8 mouse cellular contexts compared by ENCODE assay signal in genomic region chr15:84756426-84756825, GRCm38 (mm10). TPM values are rescaled to one million over a fixed set of nuclear protein-coding genes. Genes with fewer than 3 reads are reported as not detected.
A peak's percentile ranks its signal among the peaks of the same experiment; 100 is the strongest.
DNase-seq lines count a peak whose midpoint lies in the region; ATAC-seq and TF ChIP-seq lines count a peak whose summit lies in the region.

No protein-coding gene starts in this region.

- peak; percentile 51 for DNase-seq in kidney, postnatal 0 days (ENCODE audit: low spot score)
- DNase-seq in kidney, adult 11 months: no peak
- peak; percentile 42 to 56 for DNase-seq in cerebellum, postnatal 25 days
- DNase-seq in midbrain, embryonic 10.5 days (ENCODE audit: low spot score): peak; percentile 52
- DNase-seq in adrenal gland, postnatal 4 days (ENCODE audit: low spot score in 2 of 2): no peak
- no peak for DNase-seq in lung, postnatal 10 days
- no peak for DNase-seq in adrenal gland, postnatal 25 days

- H3K4me3 ChIP-seq in kidney, postnatal 0 days (replicated peaks; ENCODE audit: low read depth, low read length): no peak overlapping the region
- peak overlapping the region; percentile 27 for H3K4me3 ChIP-seq in hindbrain, embryonic 12.5 days
- H3K4me3 ChIP-seq in midbrain, embryonic 10.5 days: peak overlapping the region; percentile 54

- no peaks in the 10 kb centered on the region for H3K36me3 ChIP-seq in kidney, postnatal 0 days (ENCODE audit: insufficient read depth, low read length)
- H3K36me3 ChIP-seq in hindbrain, embryonic 12.5 days: no peaks in the 10 kb centered on the region
- H3K36me3 ChIP-seq in midbrain, embryonic 10.5 days: no peaks in the 10 kb centered on the region

- 4% methylated on average over 22 of the region's 22 CpGs for WGBS in kidney, postnatal 0 days
- 1% methylated on average over 22 of the region's 22 CpGs for WGBS in hindbrain, embryonic 12.5 days
- 1% methylated on average over 22 of the region's 22 CpGs for WGBS in midbrain, embryonic 10.5 days

- H3K27me3 ChIP-seq in kidney, postnatal 0 days (ENCODE audit: insufficient read depth, low read length): no peaks in the 10 kb centered on the region
- peaks cover 15% of the 10 kb centered on the region for H3K27me3 ChIP-seq in hindbrain, embryonic 12.5 days
- peaks cover 37% of the 10 kb centered on the region for H3K27me3 ChIP-seq in midbrain, embryonic 10.5 days (ENCODE audit: low read depth, poor library complexity, severe bottlenecking)

- H3K27ac ChIP-seq in kidney, postnatal 0 days: no peak overlapping the region
- peak overlapping the region; percentile 58 for H3K27ac ChIP-seq in hindbrain, embryonic 12.5 days
- H3K27ac ChIP-seq in midbrain, embryonic 10.5 days (replicated peaks): peak overlapping the region; percentile 61; the same call in 1 of the 2 replicates

- H3K9ac ChIP-seq in kidney, postnatal 0 days (ENCODE audit: low read depth, low read length): peak overlapping the region; percentile 28; the same call in 1 of the 2 replicates
- peak overlapping the region; percentile 50; the same call in 1 of the 2 replicates for H3K9ac ChIP-seq in hindbrain, embryonic 12.5 days

- ATAC-seq in kidney, postnatal 0 days (replicated peaks; ENCODE audit: low FRiP score, low read depth): no peak
- ATAC-seq in hindbrain, embryonic 12.5 days (ENCODE audit: low FRiP score): peak; percentile 64

- H3K9me3 ChIP-seq in kidney, postnatal 0 days (replicated peaks; ENCODE audit: low read length): no peaks in the 10 kb centered on the region
- H3K9me3 ChIP-seq in hindbrain, embryonic 12.5 days (replicated peaks): no peaks in the 10 kb centered on the region
- no peaks in the 10 kb centered on the region for H3K9me3 ChIP-seq in midbrain, embryonic 10.5 days (replicated peaks)

- H3K4me2 ChIP-seq in kidney, postnatal 0 days (ENCODE audit: low read length): peak overlapping the region; percentile 48
- H3K4me2 ChIP-seq in hindbrain, embryonic 12.5 days (replicated peaks): peak overlapping the region; percentile 61

- TF ChIP-seq CTCF in kidney, postnatal 0 days (IDR thresholded peaks at IDR 0.05; ENCODE audit: low read depth): no peak

- H3K4me1 ChIP-seq in kidney, postnatal 0 days (replicated peaks; ENCODE audit: insufficient read depth, low read length): no peaks in the 10 kb centered on the region
- peaks cover 31% of the 10 kb centered on the region for H3K4me1 ChIP-seq in hindbrain, embryonic 12.5 days
- peaks cover 43% of the 10 kb centered on the region for H3K4me1 ChIP-seq in midbrain, embryonic 10.5 days

RNA-seq across cellular contexts. Expression of gene Arhgap8, which starts 36.6 kb away (rescaled TPM):
- 13.9 and 14.7 TPM in 2 replicates for polyA plus RNA-seq in kidney, postnatal 0 days (2015; fragmentation: Nextera tagmentation; extraction: Ambion mirVana)
- 2.5 and 2.9 TPM in 2 replicates for polyA plus RNA-seq in hindbrain, embryonic 12.5 days (2016; fragmentation: Nextera tagmentation; extraction: Ambion mirVana)
- 1.5 and 1.7 TPM in 2 replicates for polyA plus RNA-seq in midbrain, embryonic 10.5 days (2016; fragmentation: Nextera tagmentation; extraction: Ambion mirVana)
- total RNA-seq in adrenal gland, postnatal 4 days (2021): 1 to 10 TPM; 2.1 to 2.3 TPM
- total RNA-seq in adrenal gland, postnatal 25 days (2021): 0.76 TPM in 1 of 2 replicates, not detected in the other

Comparison
In these comparisons a context has a peak if more than half of its experiments do, and no peak if none do; other contexts are left out.
1. DNase-seq: peak in kidney, postnatal 0 days (single experiment), cerebellum, postnatal 25 days (2 of 2) and midbrain, embryonic 10.5 days (single experiment); none in kidney, adult 11 months (single experiment), adrenal gland, postnatal 4 days (0 of 2), lung, postnatal 10 days (single experiment) and adrenal gland, postnatal 25 days (single experiment).